8 mouse cellular contexts compared by ENCODE assay signal in the genomic region with DNA sequence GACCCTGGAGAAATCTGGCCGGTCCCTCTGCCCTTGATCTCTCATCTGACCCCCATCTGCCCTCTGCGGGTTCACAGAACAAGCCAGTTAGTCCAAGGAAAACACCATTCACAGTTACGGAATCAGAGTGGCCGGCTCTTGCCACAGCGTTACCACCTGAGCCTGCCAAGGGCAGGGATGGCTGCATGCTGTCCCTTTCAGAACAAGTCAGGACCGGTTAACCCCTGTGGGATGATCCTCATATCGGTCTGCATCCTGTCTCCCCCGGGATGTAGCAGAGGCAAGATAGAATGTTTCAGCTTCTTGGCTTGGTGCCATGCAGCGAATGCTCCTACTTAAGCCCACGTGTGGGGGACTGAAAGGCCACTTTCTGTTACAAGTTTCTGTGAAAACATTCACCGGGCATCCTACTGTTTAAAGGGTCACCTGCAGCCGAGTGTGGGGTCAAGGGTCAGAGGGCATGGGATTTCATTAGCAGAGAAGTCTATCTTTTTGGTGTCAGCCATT. TPM values are rescaled to one million over a fixed set of nuclear protein-coding genes. Genes with fewer than 3 reads are reported as not detected.
DNase-seq lines count a peak whose midpoint lies in the region; ATAC-seq and TF ChIP-seq lines count a peak whose summit lies in the region.

No protein-coding gene starts in this region.

- H3K27ac ChIP-seq in forebrain, embryonic 10.5 days = peak overlapping the region; percentile 25; the same call in 1 of the 2 replicates
- H3K27ac ChIP-seq in forebrain, embryonic 11.5 days (ENCODE audit: low read depth, low read length) = no peak overlapping the region
- peak overlapping the region; percentile 90 for H3K27ac ChIP-seq in liver, postnatal 0 days (ENCODE audit: low read depth)

- peak; percentile 30 for DNase-seq in forebrain, embryonic 10.5 days (ENCODE audit: extremely low spot score, low spot score)
- DNase-seq in forebrain, embryonic 11.5 days (ENCODE audit: low spot score) = no peak
- DNase-seq in embryo, embryonic 9.5 days (ENCODE audit: extremely low spot score) = peak; percentile 56
- peak; percentile 58 for DNase-seq in kidney, adult 18-20 months
- DNase-seq in liver, postnatal 0 days = peak; percentile 52
- DNase-seq in MN1 (ENCODE audit: low spot score) = no peak
- DNase-seq in urinary bladder, adult 18-20 months (ENCODE audit: low spot score in 2 of 2) = no peak

- H3K36me3 ChIP-seq in forebrain, embryonic 10.5 days (replicated peaks) = peaks cover 11% of the 10 kb centered on the region
- no peaks in the 10 kb centered on the region for H3K36me3 ChIP-seq in forebrain, embryonic 11.5 days (ENCODE audit: control insufficient read depth, insufficient read depth, low read length)
- H3K36me3 ChIP-seq in liver, postnatal 0 days (replicated peaks; ENCODE audit: insufficient read depth, low read length) = no peaks in the 10 kb centered on the region

- peaks cover 93% of the 10 kb centered on the region for H3K27me3 ChIP-seq in forebrain, embryonic 10.5 days (ENCODE audit: poor library complexity, severe bottlenecking)
- H3K27me3 ChIP-seq in forebrain, embryonic 11.5 days (ENCODE audit: control insufficient read depth, insufficient read depth, low read length) = peaks cover 33% of the 10 kb centered on the region
- H3K27me3 ChIP-seq in liver, postnatal 0 days (ENCODE audit: insufficient read depth, low read length) = peaks cover 30% of the 10 kb centered on the region

- peak overlapping the region; percentile 12; the same call in 1 of the 2 replicates for H3K4me3 ChIP-seq in forebrain, embryonic 10.5 days
- no peak overlapping the region for H3K4me3 ChIP-seq in forebrain, embryonic 11.5 days (ENCODE audit: low read depth, low read length)
- H3K4me3 ChIP-seq in liver, postnatal 0 days (ENCODE audit: low read depth, low read length) = no peak overlapping the region

- no peak overlapping the region for H3K9ac ChIP-seq in forebrain, embryonic 11.5 days (ENCODE audit: low read length)
- peak overlapping the region; percentile 30; the same call in 1 of the 2 replicates for H3K9ac ChIP-seq in liver, postnatal 0 days (replicated peaks)

- peaks cover 49% of the 10 kb centered on the region for H3K4me1 ChIP-seq in forebrain, embryonic 10.5 days
- H3K4me1 ChIP-seq in forebrain, embryonic 11.5 days (replicated peaks; ENCODE audit: control insufficient read depth, insufficient read depth, low read length) = peaks cover 11% of the 10 kb centered on the region; the same call in 1 of the 2 replicates
- peaks cover 3% of the 10 kb centered on the region; the same call in 1 of the 2 replicates for H3K4me1 ChIP-seq in liver, postnatal 0 days (ENCODE audit: insufficient read depth)

- TF ChIP-seq EP300 in liver, postnatal 0 days (IDR thresholded peaks at IDR 0.05; ENCODE audit: low read depth) = no peak

- no peak overlapping the region for H3K4me2 ChIP-seq in forebrain, embryonic 11.5 days (ENCODE audit: low read depth, low read length, severe bottlenecking)
- H3K4me2 ChIP-seq in liver, postnatal 0 days (ENCODE audit: low read depth, low read length) = peak overlapping the region; percentile 62

- ATAC-seq in forebrain, embryonic 11.5 days (replicated peaks; ENCODE audit: low FRiP score) = no peak
- ATAC-seq in liver, postnatal 0 days = peak; percentile 43
- no peak for ATAC-seq in inflammation-experienced regulatory T-cells, adult 6 months

- no peak for TF ChIP-seq CTCF in liver, postnatal 0 days (IDR thresholded peaks at IDR 0.05; ENCODE audit: low read depth)

- WGBS in forebrain, embryonic 10.5 days = 8% methylated on average over 12 of the region's 12 CpGs
- WGBS in forebrain, embryonic 11.5 days = 8% methylated on average over 12 of the region's 12 CpGs
- 19% methylated on average over 12 of the region's 12 CpGs for WGBS in liver, postnatal 0 days (ENCODE audit: insufficient replicate concordance)

- no peaks in the 10 kb centered on the region for H3K9me3 ChIP-seq in forebrain, embryonic 10.5 days
- H3K9me3 ChIP-seq in forebrain, embryonic 11.5 days (ENCODE audit: control insufficient read depth, low read length) = no peaks in the 10 kb centered on the region
- H3K9me3 ChIP-seq in liver, postnatal 0 days (ENCODE audit: low read length) = no peaks in the 10 kb centered on the region

RNA-seq across cellular contexts. Expression of gene Dact2, which starts 2.8 kb away (rescaled TPM):
- 0.33 and 0.52 TPM in 2 replicates for polyA plus RNA-seq in forebrain, embryonic 10.5 days (2016; fragmentation: Nextera tagmentation; extraction: Ambion mirVana)
- 0.37 and 0.73 TPM in 2 replicates for polyA plus RNA-seq in forebrain, embryonic 11.5 days (2014; fragmentation: Nextera tagmentation; extraction: Ambion mirVana)
- 2.4 and 3.4 TPM in 2 replicates for polyA plus RNA-seq in liver, postnatal 0 days (2015; fragmentation: Nextera tagmentation; extraction: Ambion mirVana)
- under 1 TPM in 1 of 3 experiments, not detected in 2; 0.11 TPM for polyA plus RNA-seq in inflammation-experienced regulatory T-cells, adult 6 months (2017; shearing (Covaris generic))

Comparison
In these comparisons a context has a peak if more than half of its experiments do, and no peak if none do; other contexts are left out.
1. DNase-seq: peak in forebrain, embryonic 10.5 days (single experiment), embryo, embryonic 9.5 days (single experiment), kidney, adult 18-20 months (single experiment) and liver, postnatal 0 days (single experiment); none in forebrain, embryonic 11.5 days (single experiment), MN1 (single experiment) and urinary bladder, adult 18-20 months (0 of 2).